Mouse (Mus musculus) cerebellum, adult (tissue): Measurements from ENCODE around the gene Pphln1.
"Not testable (repeated sequence)": the region's sequence is repeated elsewhere in the genome, so short reads cannot be mapped to it uniquely, and the experiment has no call there.

Experiments used
- ATAC-seq: cut with Nextera tagmentation; 2 replicates; pipeline ENCODE4 v1.9.2; 2017; ENCODE audit warnings: mild to moderate bottlenecking, moderate library complexity, mixed read lengths; ENCODE audit not compliant: insufficient number of reproducible peaks, low FRiP score, low TSS enrichment

Pphln1 gene

GRCm38 (mm10) chr15:93397826-93398698 is at the start of gene Pphln1, which contains the start of gene Zcrb1:
TSS of gene Pphln1 (plus strand) at chr15:93398350.
TSS of gene Zcrb1 (minus strand) at chr15:93398334.
- peak; percentile 87 for ATAC-seq

GRCm38 (mm10) chr15:93358346-93359095 is 39.6 kb upstream of the Pphln1 start:
- ATAC-seq, result no peak

GRCm38 (mm10) chr15:93365561-93365960 is 32.6 kb upstream of the Pphln1 start:
- ATAC-seq, result no peak

GRCm38 (mm10) chr15:93368558-93368957 is 29.6 kb upstream of the Pphln1 start:
- ATAC-seq, result no peak

GRCm38 (mm10) chr15:93371838-93372237 is 26.3 kb upstream of the Pphln1 start:
- ATAC-seq, result no peak

GRCm38 (mm10) chr15:93372525-93373119 is 25.5 kb upstream of the Pphln1 start:
- not testable (repeated sequence) for ATAC-seq

- no peak for ATAC-seq
These were observed 22.5 kb upstream of the Pphln1 start for GRCm38 (mm10) chr15:93375696-93376095.

GRCm38 (mm10) chr15:93379177-93379576 is 19.0 kb upstream of the Pphln1 start:
- ATAC-seq, result no peak

- ATAC-seq, result no peak
These were observed 16.8 kb upstream of the Pphln1 start for GRCm38 (mm10) chr15:93381337-93381736.

- ATAC-seq, result no peak
These were observed 881 bp upstream of the Pphln1 start for GRCm38 (mm10) chr15:93397269-93397668.

GRCm38 (mm10) chr15:93398699-93399540 is 770 bp downstream of the Pphln1 start:
- ATAC-seq, result 0 out of 2 replicates have a peak, but pooled peaks have one; percentile 13

- no peak for ATAC-seq
These were observed 3.3 kb downstream of the Pphln1 start for GRCm38 (mm10) chr15:93401446-93401845.

GRCm38 (mm10) chr15:93402730-93403129 is 4.6 kb downstream of the Pphln1 start:
- ATAC-seq, result no peak

GRCm38 (mm10) chr15:93404849-93405248 is 6.7 kb downstream of the Pphln1 start:
- ATAC-seq, result no peak

- ATAC-seq, result no peak
These were observed 7.4 kb downstream of the Pphln1 start for GRCm38 (mm10) chr15:93405446-93405986.

GRCm38 (mm10) chr15:93406492-93406891 is 8.3 kb downstream of the Pphln1 start:
- no peak for ATAC-seq

GRCm38 (mm10) chr15:93412445-93412844 is 14.3 kb downstream of the Pphln1 start:
- no peak for ATAC-seq

GRCm38 (mm10) chr15:93414456-93414855 is 16.3 kb downstream of the Pphln1 start:
- no peak for ATAC-seq

GRCm38 (mm10) chr15:93416300-93416699 is 18.1 kb downstream of the Pphln1 start:
- no peak for ATAC-seq

GRCm38 (mm10) chr15:93420596-93420995 is 22.4 kb downstream of the Pphln1 start:
- ATAC-seq, result no peak
